Mouse (Mus musculus) lung, postnatal 25 days (tissue): ENCODE results near the gene Gm21887.
A peak's percentile ranks its signal among the peaks of the same experiment; 100 is the strongest.
"Not testable (repeated sequence)": the region's sequence is repeated elsewhere in the genome, so short reads cannot be mapped to it uniquely, and the experiment has no call there.

ENCODE experiments used
- DNase-seq: peaks from one replicate; pipeline ENCODE4 v3.0.0; 2022; ENCODE audit warnings: low spot score

Gm21887 gene

GRCm38 (mm10) chrX:169983401-169984165, 25.9 kb upstream of the Gm21887 start:
- DNase-seq: not testable (repeated sequence)

DNA sequence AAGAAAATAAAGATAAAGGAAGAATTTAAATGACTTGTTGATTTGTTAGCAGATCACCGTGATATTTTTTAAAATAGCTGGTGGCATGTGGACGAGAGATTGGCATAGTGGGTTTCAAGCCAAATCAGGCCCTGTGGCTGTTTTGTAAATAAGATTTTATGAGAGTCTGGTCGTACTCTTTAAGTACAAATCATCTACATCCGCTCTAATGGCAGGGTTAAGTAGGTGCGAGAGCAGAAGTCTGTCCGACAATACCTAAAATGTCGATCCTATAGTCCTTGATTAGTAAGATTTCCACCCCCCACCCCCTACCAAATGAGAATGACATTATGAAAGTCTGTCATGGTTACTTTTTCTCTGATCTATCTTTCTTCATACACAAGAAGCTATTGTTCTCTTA, 25.1 kb upstream of the Gm21887 start:
- not testable (repeated sequence) for DNase-seq

- not testable (repeated sequence) for DNase-seq
These were observed 24.6 kb upstream of the Gm21887 start for GRCm38 (mm10) chrX:169984853-169985252.

DNA sequence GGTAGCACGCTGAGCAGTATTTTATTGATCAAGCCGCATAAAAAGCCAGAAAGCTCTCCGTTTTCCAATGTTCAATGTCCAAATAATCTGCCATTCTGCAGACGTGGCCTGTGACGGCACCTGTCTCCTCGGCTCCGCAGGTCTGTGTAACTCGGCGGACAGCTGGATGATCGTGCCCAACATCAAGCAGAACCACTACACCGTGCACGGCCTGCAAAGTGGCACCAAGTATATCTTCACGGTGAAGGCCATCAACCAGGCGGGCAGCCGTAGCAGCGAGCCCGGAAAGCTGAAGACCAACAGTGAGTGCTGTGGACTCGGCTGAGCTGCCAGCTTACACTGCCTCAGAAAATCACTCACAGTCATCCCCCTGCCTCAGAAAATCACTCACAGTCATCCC, 23.7 kb upstream of the Gm21887 start:
- DNase-seq: not testable (repeated sequence)

DNA sequence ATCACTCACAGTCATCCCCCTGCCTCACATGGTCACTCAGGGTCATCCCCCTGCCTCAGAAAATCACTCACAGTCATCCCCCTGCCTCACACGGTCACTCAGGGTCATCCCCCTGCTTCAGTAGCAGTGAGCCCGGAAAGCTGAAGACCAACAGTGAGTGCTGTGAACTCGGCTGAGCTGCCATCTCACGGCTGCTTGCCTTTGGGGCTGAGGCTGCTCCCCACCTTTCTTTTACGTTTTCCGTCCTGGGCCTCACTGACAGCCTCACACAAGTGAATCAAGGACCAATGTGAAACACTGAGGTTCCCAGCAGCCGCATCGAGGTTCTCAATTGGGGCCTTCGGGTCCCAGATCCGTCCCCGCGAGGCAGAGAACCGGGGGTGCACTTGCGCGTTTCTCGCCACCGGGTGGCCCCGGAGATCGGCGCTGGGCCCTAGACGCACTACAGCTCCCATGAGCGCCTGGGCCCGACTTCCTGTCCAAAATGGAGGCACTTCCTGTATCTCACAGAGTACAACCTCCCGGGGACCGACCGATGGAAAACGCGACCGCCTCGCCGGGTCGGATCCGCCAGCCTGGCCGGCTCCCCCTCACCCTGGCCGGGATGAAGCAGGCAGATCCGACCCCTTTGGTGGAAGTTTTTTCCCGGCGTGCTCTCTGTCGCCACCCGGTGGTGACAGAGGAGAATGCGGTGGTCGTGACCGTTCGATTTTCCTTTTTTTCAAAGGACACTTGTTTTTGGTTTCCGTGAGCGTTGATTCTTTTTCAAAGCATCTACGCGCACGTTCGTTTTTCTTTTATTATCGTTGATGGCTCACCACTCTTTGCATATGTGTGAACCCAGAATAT, 22.7 kb upstream of the Gm21887 start:
- DNase-seq: peak; percentile 82

GRCm38 (mm10) chrX:169987368-169987837, 22.1 kb upstream of the Gm21887 start:
- not testable (repeated sequence) for DNase-seq

GRCm38 (mm10) chrX:169988571-169989218, 20.8 kb upstream of the Gm21887 start:
- not testable (repeated sequence) for DNase-seq

- not testable (repeated sequence) for DNase-seq
These were observed 20.3 kb upstream of the Gm21887 start for GRCm38 (mm10) chrX:169989219-169989595.

GRCm38 (mm10) chrX:169989691-169990631, 19.5 kb upstream of the Gm21887 start:
- DNase-seq: peak; percentile 68

- peak; percentile 96 for DNase-seq
These were observed 18.2 kb upstream of the Gm21887 start for GRCm38 (mm10) chrX:169991128-169991873.

- not testable (repeated sequence) for DNase-seq
These were observed 17.2 kb upstream of the Gm21887 start for GRCm38 (mm10) chrX:169992086-169992930.

- not testable (repeated sequence) for DNase-seq
These were observed 16.4 kb upstream of the Gm21887 start for GRCm38 (mm10) chrX:169992951-169993547.

- not testable (repeated sequence) for DNase-seq
These were observed 15.2 kb upstream of the Gm21887 start for GRCm38 (mm10) chrX:169994011-169994865.

DNA sequence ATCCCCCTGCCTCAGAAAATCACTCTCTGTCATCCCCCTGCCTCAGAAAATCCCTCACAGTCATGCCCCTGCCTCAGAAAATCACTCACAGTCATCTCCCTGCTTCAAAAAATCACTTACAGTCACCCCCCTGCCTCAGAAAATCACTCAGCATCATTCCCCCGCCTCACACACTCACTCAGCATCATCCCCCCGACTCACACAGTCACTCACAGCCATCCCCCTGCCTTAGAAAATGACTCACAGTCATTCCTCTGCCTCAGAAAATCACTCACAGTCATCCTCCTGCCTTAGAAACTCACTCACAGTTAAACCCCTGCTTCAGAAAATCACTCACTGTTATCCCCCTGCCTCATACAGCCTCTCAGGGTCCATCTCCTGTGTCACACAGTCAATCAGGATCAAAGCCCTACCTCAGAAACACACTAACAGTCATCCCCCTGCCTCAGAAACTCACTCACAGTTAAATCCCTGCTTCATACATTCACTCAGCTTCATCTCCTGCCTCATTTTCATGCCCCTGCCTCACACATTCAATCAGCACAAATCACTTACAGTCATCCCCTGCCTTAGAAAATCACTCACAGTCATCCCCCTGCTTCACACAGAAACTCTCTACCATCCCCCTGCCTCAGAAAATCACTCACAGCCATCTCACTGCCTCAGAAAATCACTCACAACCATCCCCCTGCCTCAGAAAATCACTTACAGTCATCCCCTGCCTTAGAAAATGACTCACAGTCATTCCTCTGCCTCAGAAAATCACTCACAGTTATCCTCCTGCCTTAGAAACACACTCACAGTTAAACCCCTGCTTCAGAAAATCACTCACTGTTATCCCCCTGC, 14.4 kb upstream of the Gm21887 start:
- DNase-seq: not testable (repeated sequence)

GRCm38 (mm10) chrX:169995909-169996521, 13.4 kb upstream of the Gm21887 start:
- not testable (repeated sequence) for DNase-seq

DNA sequence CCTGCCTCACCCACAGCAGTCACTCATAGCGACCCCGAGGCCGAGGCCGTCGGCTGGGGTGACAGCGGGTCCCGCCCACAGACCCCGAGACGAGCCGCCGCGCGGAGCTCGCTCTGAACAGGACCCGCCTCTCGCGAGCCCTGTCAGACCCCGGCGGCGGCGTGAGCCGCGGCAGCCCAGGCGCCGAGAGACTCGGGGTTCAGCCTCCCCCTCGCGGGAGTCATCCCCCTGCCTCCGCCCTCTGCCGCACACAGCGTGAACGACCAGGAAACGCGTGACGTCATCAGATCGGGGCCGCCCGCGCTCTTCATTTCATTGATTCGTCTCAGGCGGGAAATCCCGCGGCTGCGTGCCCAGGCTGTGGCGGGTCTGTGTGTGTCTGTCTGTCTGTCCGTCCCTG, 12.5 kb upstream of the Gm21887 start:
- peak; percentile 72 for DNase-seq

DNA sequence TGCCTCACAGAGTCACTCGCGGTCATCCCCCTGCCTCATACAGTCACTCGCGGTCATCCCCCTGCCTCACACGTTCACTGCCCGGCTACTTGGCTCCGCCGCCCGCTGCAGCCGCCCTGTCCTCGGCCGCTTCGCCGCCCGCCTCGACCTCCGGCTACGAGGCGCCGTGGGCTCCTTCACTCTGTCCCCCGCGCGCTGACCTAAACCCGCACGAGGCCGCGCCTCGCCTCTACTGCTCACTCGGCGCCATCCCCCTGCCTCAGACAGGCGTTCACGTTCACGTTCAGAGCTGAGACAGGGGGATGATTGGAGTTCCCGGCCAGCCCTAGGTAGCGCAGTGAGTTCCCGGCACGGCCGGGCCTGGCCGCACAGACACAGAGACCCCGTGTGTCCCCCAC, 12.0 kb upstream of the Gm21887 start:
- DNase-seq: not testable (repeated sequence)
